Mouse (Mus musculus): ENCODE measurements at regions not wholly inside any gene's neighbourhood (a gene's known extent, or its start where the extent isn't known, plus 50 kb on each side); places are given as distances from the start of the nearest gene placed in this dataset.
A peak's percentile ranks its signal among the peaks of the same experiment; 100 is the strongest.

DNA sequence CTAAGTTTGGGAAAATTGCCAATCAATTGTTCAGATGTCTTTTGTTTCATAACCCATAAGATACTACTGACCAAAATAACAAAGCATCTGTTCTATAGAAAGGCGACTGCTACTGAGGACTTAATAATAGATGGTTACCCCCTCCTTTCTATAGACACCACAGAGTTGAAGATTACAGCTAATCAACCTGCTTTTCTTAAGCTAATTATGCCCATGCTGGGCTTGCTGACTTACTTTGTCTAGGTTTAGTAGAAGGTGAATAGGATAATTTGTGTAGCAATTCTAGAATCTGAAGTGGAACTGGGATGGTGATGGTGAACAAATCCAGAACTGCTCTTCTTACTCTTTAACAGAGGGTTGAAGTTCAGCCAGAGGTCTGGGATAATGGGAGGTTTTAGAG, 53.8 kb upstream of the Tbx18 start:
- DNase-seq, result no peak

GRCm38 (mm10) chr9:87811746-87812145, 80.7 kb upstream of the Tbx18 start:
- no peak for DNase-seq

DNA sequence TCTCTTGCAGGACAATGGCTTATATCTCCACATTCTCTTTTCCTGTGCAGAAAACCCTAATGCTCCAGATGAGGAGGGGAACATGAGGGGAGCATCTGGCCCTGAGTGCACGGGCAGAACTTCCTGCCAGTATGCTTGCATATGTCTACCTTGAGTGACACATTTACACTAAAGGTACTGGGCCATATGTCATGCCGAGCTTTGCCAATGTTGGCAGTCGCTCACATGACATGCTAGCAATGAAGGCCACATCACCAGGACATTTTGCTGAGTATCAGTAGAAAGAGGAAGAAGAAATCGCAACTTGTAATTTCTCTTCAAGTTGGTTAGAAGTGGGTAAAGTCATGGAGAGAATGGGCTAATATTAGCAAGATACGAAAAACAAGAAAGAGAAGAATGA, 91.2 kb upstream of the Tbx18 start:
- DNase-seq, result no peak

DNA sequence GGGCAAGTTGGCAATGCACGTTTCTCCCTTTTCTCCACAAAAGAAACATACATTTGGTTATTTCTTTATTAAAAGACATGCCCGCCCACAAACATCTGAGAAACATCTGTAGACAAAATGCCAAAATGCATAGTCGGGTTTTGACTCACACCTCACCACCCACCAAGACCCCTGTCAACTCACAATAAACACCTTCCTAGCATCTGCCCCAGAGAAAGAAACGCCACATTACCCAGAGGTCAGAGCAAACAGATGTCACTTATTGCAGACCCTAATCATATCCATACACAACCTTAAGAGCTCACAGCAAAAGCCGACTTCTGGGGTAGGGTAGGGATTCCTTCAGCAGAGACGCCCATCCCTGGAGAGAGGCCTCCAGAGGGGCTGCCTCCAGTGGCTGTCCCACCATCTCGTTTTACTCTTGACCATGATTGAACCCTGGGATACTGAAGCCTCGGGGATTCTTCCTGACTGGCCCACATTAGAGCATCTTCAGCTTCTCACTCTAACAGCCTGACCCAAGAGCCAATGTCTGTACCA, 93.7 kb upstream of the Tbx18 start:
- DNase-seq, result no peak

DNA sequence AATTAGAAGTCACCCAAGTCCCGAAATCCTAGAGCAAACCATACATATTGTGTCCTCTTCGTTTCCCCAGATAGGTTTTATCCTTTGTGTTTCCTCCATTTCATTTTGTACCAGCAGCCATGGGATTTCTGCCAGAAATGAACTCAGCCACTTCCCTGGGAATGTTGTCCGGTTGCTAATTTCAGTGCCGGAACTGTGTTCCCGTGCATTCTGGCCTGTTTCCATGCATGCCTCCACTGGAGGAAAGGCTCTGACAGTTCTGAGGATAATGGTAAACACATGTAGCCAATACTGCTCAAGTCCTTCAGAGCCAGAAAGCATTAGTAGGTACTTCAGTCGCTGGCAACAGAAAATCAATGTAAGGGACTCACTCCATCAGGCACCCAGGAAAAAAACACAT, 112.8 kb upstream of the Tbx18 start:
- DNase-seq, result peak; percentile 8

DNA sequence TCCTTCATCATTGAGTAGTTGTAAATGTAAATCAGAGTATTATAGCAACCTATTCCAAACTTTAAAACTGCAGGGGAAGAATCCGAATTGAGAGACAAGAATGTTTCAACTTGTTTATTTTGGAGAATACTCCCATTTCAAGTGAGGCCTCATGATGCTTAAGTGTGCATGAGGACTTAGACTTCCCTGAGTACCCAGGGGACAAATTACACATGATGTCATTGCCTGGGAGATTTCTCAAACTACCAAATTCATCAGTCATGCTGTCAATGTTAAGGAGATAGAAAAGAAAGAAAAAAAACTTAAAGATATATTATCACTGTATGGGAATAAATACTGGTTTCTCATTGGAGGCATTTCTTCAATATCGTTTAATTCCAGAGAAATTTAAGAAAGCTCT, 113.4 kb upstream of the Tbx18 start:
- no peak for DNase-seq

GRCm38 (mm10) chr9:87848882-87849281, 117.8 kb upstream of the Tbx18 start:
- DNase-seq, result no peak

DNA sequence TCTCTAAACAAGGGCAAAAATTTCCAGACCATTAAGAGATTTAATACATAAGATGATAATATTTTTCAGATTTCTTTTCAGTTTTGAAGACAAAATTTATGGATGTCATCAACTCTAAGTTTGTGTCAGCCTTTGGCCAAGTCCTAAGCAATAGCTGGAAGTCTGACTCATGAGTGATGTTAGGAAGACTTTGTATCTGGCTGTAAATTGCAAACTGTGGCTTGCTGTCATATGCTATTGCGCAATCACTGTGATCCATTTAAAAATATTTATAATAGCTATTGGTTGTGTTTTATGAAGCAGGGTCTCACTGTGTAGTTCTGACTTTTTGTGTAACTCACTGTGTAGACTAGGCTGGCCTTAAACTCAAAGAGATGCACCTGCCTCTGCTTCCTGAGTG, 119.1 kb upstream of the Tbx18 start:
- DNase-seq, result no peak

GRCm38 (mm10) chr9:87861588-87861987, 130.5 kb upstream of the Tbx18 start:
- no peak for DNase-seq

- DNase-seq, result no peak
These were observed 134.2 kb upstream of the Tbx18 start for GRCm38 (mm10) chr9:87865236-87865635.

DNA sequence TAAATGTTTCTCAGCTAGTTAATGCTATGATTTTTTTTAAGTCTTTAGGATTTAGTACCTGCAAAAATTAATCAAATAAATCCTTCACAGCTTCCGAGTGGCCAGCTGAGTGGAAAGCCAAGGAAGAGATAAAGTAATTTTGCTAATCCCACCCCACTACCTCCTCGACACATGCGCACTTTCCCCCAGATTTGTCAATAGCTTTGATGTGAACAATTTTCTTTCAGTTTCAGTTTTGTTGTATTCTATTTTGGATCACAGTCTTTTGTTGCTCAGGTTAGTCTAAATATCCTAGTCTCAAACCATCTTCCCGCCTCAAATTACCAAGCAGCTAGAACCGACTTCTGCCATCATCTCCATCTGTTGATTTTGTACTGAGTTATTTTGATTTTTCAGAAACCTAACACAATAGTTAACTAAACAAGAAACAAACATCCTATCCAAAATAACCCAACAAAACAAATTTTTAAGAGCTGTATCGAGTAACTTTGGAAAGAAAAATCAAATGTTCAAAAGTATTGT, 141.4 kb upstream of the Tbx18 start:
- no peak for DNase-seq

- no peak for DNase-seq
These were observed 151.5 kb upstream of the Tbx18 start for GRCm38 (mm10) chr9:87882587-87882986.

DNA sequence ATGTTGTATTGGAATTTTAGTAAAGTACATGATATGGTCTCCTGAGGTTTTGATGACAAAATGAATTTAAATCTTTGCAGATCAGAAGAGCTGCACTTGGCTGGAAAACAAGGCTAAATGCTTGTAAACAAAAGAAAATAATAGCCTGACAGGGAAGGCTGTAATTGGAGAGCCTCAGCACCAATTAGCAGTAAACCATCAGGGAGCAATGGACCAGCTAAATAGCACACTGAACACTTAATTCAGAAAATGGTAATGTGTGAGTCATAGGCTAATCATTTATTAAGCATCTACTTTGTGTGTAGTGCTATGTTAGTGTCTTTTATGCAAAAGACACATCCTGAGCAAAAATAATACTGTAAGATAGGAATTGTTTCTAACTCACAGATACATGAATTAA, 152.0 kb upstream of the Tbx18 start:
- DNase-seq, result no peak

DNA sequence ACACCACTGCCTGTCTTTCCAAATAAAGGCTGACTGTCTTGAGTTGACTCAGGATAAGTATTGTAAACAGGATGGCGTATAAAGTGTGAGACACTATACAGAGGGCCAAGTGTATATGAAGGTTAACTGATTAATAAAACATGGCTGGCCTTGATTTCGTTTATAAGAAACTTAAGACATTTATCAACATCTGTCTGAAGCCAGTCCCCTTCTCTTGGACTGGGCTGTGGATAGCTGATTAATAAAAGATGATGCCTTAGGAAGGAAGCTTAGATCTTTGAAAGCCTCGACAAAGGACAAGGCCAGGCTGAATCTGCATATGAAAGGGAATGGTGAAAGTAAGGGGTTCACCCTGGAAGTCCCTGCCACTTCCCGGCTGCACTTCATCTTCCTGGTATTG, 163.0 kb upstream of the Tbx18 start:
- DNase-seq, result no peak

GRCm38 (mm10) chr9:87894596-87894995, 163.5 kb upstream of the Tbx18 start:
- DNase-seq, result no peak

DNA sequence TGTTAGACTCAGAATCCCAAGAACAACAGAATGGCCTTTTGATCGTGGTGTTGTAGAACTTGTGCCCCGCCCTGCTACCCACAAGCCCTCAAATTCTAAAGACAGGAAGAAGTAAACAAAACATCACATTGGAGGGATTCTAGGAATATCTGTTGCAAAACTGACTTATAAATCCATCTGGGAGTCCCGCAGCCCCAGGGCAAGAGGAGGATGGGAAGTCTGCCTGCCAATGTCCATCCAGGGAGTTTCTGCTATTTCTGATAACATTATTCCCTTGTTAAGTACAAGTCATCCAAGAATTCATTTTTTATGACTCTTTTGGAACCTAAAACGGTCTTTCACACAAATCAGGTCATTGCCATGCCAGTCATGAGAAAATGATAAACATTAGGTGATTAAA, 164.5 kb upstream of the Tbx18 start:
- no peak for DNase-seq

DNA sequence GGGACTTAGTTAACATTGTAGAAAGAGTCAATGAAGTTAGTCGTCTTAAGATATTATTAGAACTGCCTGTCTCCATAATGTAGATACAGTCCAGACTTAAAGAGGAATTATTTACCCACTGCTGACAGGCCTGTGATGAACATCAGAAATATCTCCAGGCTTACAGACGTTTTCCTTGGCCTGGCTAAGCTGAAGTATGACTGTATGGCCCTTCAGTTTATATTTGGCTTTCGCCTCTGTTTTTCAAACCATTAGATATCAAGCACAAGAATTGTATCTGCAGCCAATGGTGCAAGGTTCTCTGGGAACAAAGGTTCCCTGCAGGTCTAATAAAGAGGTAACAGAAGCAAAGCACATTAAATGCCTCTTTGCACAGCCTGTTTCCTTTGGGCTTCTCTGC, 166.3 kb upstream of the Tbx18 start:
- no peak for DNase-seq

- DNase-seq, result no peak
These were observed 168.3 kb upstream of the Tbx18 start for GRCm38 (mm10) chr9:87899368-87899767.

GRCm38 (mm10) chr9:87899800-87900199, 168.7 kb upstream of the Tbx18 start:
- no peak for DNase-seq

- no peak for DNase-seq
These were observed 190.2 kb upstream of the Tbx18 start for GRCm38 (mm10) chr9:87921291-87921690.

DNA sequence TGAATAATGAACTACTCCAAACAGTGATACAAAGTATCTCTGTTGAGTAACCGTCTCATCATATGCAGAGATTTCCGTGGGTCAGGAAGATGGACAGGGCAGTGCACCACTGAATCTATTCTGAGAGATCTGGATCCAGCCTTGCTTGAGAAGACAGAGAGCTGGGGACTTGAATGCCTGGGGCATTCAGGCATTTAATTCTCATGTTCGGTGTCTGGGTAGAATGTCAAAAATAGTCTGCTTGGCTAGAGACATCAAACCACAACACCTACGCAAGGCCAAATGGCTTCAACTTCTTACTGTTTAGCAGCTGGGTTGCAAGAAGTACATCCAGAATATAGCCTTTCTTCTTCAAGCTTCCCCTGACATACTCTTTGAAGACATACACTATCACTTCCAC, 194.1 kb upstream of the Tbx18 start:
- no peak for DNase-seq

GRCm38 (mm10) chr9:87933230-87933629, 202.2 kb upstream of the Tbx18 start:
- no peak for DNase-seq

- no peak for DNase-seq
These were observed 221.4 kb upstream of the Tbx18 start for GRCm38 (mm10) chr9:87952426-87952825.

DNA sequence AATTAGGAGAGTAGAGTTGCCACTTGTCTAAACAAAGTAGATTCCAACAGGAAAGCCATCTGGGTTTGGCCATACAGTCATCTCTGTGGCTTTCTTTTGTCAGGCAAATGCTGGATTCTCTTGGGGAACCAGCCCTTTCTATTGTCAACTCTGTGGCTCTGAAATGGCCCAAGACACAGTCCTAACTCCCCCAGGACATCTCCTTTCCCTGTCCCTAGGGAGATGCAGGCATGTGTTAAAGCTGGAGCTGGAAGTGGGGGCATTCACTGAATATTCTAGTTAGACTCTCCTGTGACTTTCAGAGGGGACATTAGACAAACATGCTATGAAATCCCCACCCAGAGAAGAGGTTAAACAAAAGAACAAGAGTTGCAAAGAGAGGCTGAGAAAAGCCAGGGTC, 223.9 kb upstream of the Tbx18 start:
- DNase-seq, result no peak

GRCm38 (mm10) chr9:87961796-87962195, 230.7 kb upstream of the Tbx18 start:
- DNase-seq, result no peak

DNA sequence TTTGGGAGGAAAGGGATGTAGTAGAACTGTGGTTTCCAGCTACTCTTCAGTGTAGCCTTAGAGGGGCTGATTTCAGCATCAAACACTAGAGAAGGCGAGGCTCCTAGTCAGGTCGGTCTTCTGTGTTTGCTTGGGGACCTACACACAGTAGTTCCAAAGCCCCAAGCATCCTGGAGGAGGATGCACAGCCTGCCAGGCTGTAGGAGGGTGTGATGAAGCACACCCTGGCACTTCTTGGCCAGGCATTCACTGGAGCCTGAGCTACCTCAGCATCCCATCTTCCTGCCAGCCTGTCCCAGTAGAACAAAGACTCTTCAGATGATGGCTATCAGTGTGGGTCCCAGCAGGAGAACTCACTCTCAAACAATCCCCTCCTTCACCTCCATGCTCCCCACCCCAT, 233.4 kb upstream of the Tbx18 start:
- no peak for DNase-seq

Measured in kidney, adult 9 months (tissue).